Comparison of ENCODE assay signal across 15 mouse cellular contexts in genomic region chr12:25228708-25229107, GRCm38 (mm10).
"Had no signal": no experiment of that assay in that cellular context is flagged by ENCODE, and none has a peak within 500 bp of the region (broad histone marks: within the 10 kb centered on the region; RNA-seq: fewer than 3 reads in every experiment).

No protein-coding gene starts in this region.

- H3K4me1 ChIP-seq: neural tube, embryonic 12.5 days had no signal

- H3K27me3 ChIP-seq: neural tube, embryonic 12.5 days; stomach, embryonic 15.5 days had no signal

- ATAC-seq: midbrain, embryonic 16.5 days had no signal

- H3K9ac ChIP-seq: lung, embryonic 14.5 days; neural tube, embryonic 12.5 days; stomach, embryonic 15.5 days had no signal

- H3K27ac ChIP-seq: neural tube, embryonic 12.5 days; stomach, embryonic 15.5 days; stomach, postnatal 0 days had no signal

- H3K9me3 ChIP-seq: megakaryocyte, embryonic 14.5 days; neural tube, embryonic 12.5 days; stomach, embryonic 15.5 days had no signal

- H3K4me3 ChIP-seq: megakaryocyte, embryonic 14.5 days; neural tube, embryonic 12.5 days; stomach, embryonic 15.5 days had no signal

- H3K4me2 ChIP-seq: lung, embryonic 14.5 days; midbrain, embryonic 11.5 days; neural tube, embryonic 12.5 days; stomach, embryonic 15.5 days had no signal

- H3K36me3 ChIP-seq: neural tube, embryonic 12.5 days; stomach, embryonic 15.5 days had no signal

- DNase-seq: lung, adult 18-20 months; lung, embryonic 14.5 days; lung, postnatal 10 days; lung, postnatal 4 days; midbrain, embryonic 14.5 days; right cerebral cortex, postnatal 14 days; thymus, adult 2 months; thymus, postnatal 25 days; thymus, postnatal 4 days had no signal
